Comparison of ENCODE assay signal across 12 mouse cellular contexts in genomic region chr1:157801151-157801550, GRCm38 (mm10).
"Had no signal": no experiment of that assay in that cellular context is flagged by ENCODE, and none has a peak within 500 bp of the region (broad histone marks: within the 10 kb centered on the region; RNA-seq: fewer than 3 reads in every experiment).

No protein-coding gene starts in this region.

- DNase-seq: retina, postnatal 1 day; right cerebral cortex, adult 18-20 months; right cerebral cortex, postnatal 14 days; right cerebral cortex, postnatal 25 days; right cerebral cortex, postnatal 4 days; spleen, adult 18-20 months; thymus, adult 18-20 months; thymus, adult 2 months; thymus, postnatal 14 days; thymus, postnatal 25 days; thymus, postnatal 36 days; thymus, postnatal 4 days had no signal
